Mouse (Mus musculus): Measurements from ENCODE around the gene Zfp473. TPM values are rescaled to one million over a fixed set of nuclear protein-coding genes. Genes with fewer than 3 reads are reported as not detected.

The Zfp473 gene
- total and polyA plus RNA-seq, 2 experiments from 2014 or later = 0.68 to 0.84 TPM

- Histone ChIP-seq H3K9ac (replicated peaks; ENCODE audit: low read length) (no peak overlapping the region), H3K9me3 (ENCODE audit: low read length) (no peaks in the 10 kb centered on the region), H3K27me3 (ENCODE audit: insufficient read depth, low read length) (no peaks in the 10 kb centered on the region), H3K4me3 (ENCODE audit: low read length) (no peak overlapping the region), H3K27ac (no peak overlapping the region), H3K4me2 (ENCODE audit: low read depth, low read length) (no peak overlapping the region), H3K4me1 (ENCODE audit: insufficient read depth, low read length) (no peaks in the 10 kb centered on the region), H3K36me3 (ENCODE audit: insufficient read depth, low read length) (no peaks in the 10 kb centered on the region)
- TF ChIP-seq CTCF (IDR thresholded peaks at IDR 0.05; ENCODE audit: low read depth) = no peak
- 79% methylated on average over 10 of the region's 10 CpGs for WGBS
- ATAC-seq = no peak
- no peak for DNase-seq (ENCODE audit: low spot score)
Measured at GRCm38 (mm10) chr7:44693427-44694175, 57.2 kb downstream of the Zfp473 start.

- Histone ChIP-seq H3K9me3 (ENCODE audit: low read length) (no peaks in the 10 kb centered on the region), H3K4me1 (ENCODE audit: insufficient read depth, low read length) (no peaks in the 10 kb centered on the region), H3K27me3 (ENCODE audit: insufficient read depth, low read length) (no peaks in the 10 kb centered on the region), H3K9ac (replicated peaks; ENCODE audit: low read length) (no peak overlapping the region), H3K4me3 (ENCODE audit: low read length) (no peak overlapping the region), H3K36me3 (ENCODE audit: insufficient read depth, low read length) (no peaks in the 10 kb centered on the region), H3K4me2 (ENCODE audit: low read depth, low read length) (no peak overlapping the region), H3K27ac (no peak overlapping the region)
- DNase-seq (ENCODE audit: low spot score) (peak; percentile 12), ATAC-seq (no peak)
- TF ChIP-seq CTCF (IDR thresholded peaks at IDR 0.05; ENCODE audit: low read depth) = no peak
- 80% methylated on average over 7 of the region's 7 CpGs for WGBS
Measured at GRCm38 (mm10) chr7:44689331-44689730, 61.5 kb downstream of the Zfp473 start.

GRCm38 (mm10) chr7:44688890-44689289 lies 62.0 kb downstream of the Zfp473 start:
- DNase-seq (ENCODE audit: low spot score) (no peak), ATAC-seq (no peak)
- no peak overlapping the region for H3K9ac ChIP-seq (replicated peaks; ENCODE audit: low read length)
- WGBS = 68% methylated on average over 3 of the region's 3 CpGs
- H3K9me3 ChIP-seq (ENCODE audit: low read length) = no peaks in the 10 kb centered on the region
- no peak overlapping the region for H3K27ac ChIP-seq
- no peaks in the 10 kb centered on the region for H3K36me3 ChIP-seq (ENCODE audit: insufficient read depth, low read length)
- H3K4me1 ChIP-seq (ENCODE audit: insufficient read depth, low read length) = no peaks in the 10 kb centered on the region
- peak; percentile 47 for TF ChIP-seq CTCF (IDR thresholded peaks at IDR 0.05; ENCODE audit: low read depth)
- H3K4me2 ChIP-seq (ENCODE audit: low read depth, low read length) = no peak overlapping the region
- no peaks in the 10 kb centered on the region for H3K27me3 ChIP-seq (ENCODE audit: insufficient read depth, low read length)
- H3K4me3 ChIP-seq (ENCODE audit: low read length) = no peak overlapping the region

- DNase-seq (ENCODE audit: low spot score) (peak; percentile 65), ATAC-seq (0 out of 2 replicates have a peak, but pooled peaks have one; percentile 27)
- no peak for TF ChIP-seq CTCF (IDR thresholded peaks at IDR 0.05; ENCODE audit: low read depth)
- WGBS = 55% methylated on average over 17 of the region's 17 CpGs
- Histone ChIP-seq H3K27ac (no peak overlapping the region), H3K4me2 (ENCODE audit: low read depth, low read length) (no peak overlapping the region), H3K9me3 (ENCODE audit: low read length) (no peaks in the 10 kb centered on the region), H3K27me3 (ENCODE audit: insufficient read depth, low read length) (no peaks in the 10 kb centered on the region), H3K4me3 (ENCODE audit: low read length) (no peak overlapping the region), H3K4me1 (ENCODE audit: insufficient read depth, low read length) (no peaks in the 10 kb centered on the region), H3K9ac (replicated peaks; ENCODE audit: low read length) (no peak overlapping the region), H3K36me3 (ENCODE audit: insufficient read depth, low read length) (no peaks in the 10 kb centered on the region)
Measured at GRCm38 (mm10) chr7:44685531-44686402, 65.1 kb downstream of the Zfp473 start.

GRCm38 (mm10) chr7:44683656-44684055 lies 67.2 kb downstream of the Zfp473 start:
- DNase-seq (ENCODE audit: low spot score) (no peak), ATAC-seq (no peak)
- Histone ChIP-seq H3K4me2 (ENCODE audit: low read depth, low read length) (no peak overlapping the region), H3K36me3 (ENCODE audit: insufficient read depth, low read length) (no peaks in the 10 kb centered on the region), H3K9ac (replicated peaks; ENCODE audit: low read length) (no peak overlapping the region), H3K4me1 (ENCODE audit: insufficient read depth, low read length) (no peaks in the 10 kb centered on the region), H3K9me3 (ENCODE audit: low read length) (no peaks in the 10 kb centered on the region), H3K4me3 (ENCODE audit: low read length) (no peak overlapping the region), H3K27me3 (ENCODE audit: insufficient read depth, low read length) (no peaks in the 10 kb centered on the region), H3K27ac (no peak overlapping the region)
- no peak for TF ChIP-seq CTCF (IDR thresholded peaks at IDR 0.05; ENCODE audit: low read depth)
- 80% methylated on average over 8 of the region's 8 CpGs for WGBS

Other genes starting within 250 kb of the Zfp473 start
- 0.14 and 0.47 TPM in 2 replicates for gene Mybpc2, start 226.4 kb downstream of the Zfp473 start, total RNA-seq (2014; rRNA removed)
- 0.19 and 0.25 TPM in 2 replicates for gene Mybpc2, start 226.4 kb downstream of the Zfp473 start, polyA plus RNA-seq (2015; fragmentation: Nextera tagmentation; extraction: Ambion mirVana)
- gene Spib, start 219.0 kb downstream of the Zfp473 start, total RNA-seq (2014; rRNA removed) = 0.05 TPM in 1 of 2 replicates, not detected in the other
- gene Spib, start 219.0 kb downstream of the Zfp473 start, polyA plus RNA-seq (2015; fragmentation: Nextera tagmentation; extraction: Ambion mirVana) = 0.06 TPM in 1 of 2 replicates, not detected in the other
- gene Pold1, start 202.2 kb downstream of the Zfp473 start, total RNA-seq (2014; rRNA removed) = 26.3 and 30.0 TPM in 2 replicates
- gene Pold1, start 202.2 kb downstream of the Zfp473 start, polyA plus RNA-seq (2015; fragmentation: Nextera tagmentation; extraction: Ambion mirVana) = 17.6 and 18.7 TPM in 2 replicates
- 71.2 and 76.4 TPM in 2 replicates for gene Nr1h2, start 197.1 kb downstream of the Zfp473 start, total RNA-seq (2014; rRNA removed)
- 50.5 and 57.6 TPM in 2 replicates for gene Nr1h2, start 197.1 kb downstream of the Zfp473 start, polyA plus RNA-seq (2015; fragmentation: Nextera tagmentation; extraction: Ambion mirVana)
- gene Napsa, start 178.7 kb downstream of the Zfp473 start, total RNA-seq (2014; rRNA removed) = 0.90 TPM in 1 of 2 replicates, not detected in the other
- 0.26 and 0.69 TPM in 2 replicates for gene Napsa, start 178.7 kb downstream of the Zfp473 start, polyA plus RNA-seq (2015; fragmentation: Nextera tagmentation; extraction: Ambion mirVana)
- gene Kcnc3, start 160.4 kb downstream of the Zfp473 start, total RNA-seq (2014; rRNA removed) = 24.7 and 37.0 TPM in 2 replicates
- 8.0 and 8.2 TPM in 2 replicates for gene Kcnc3, start 160.4 kb downstream of the Zfp473 start, polyA plus RNA-seq (2015; fragmentation: Nextera tagmentation; extraction: Ambion mirVana)
- gene Myh14, start 80.2 kb downstream of the Zfp473 start, total RNA-seq (2014; rRNA removed) = 9.7 and 10.9 TPM in 2 replicates
- gene Myh14, start 80.2 kb downstream of the Zfp473 start, polyA plus RNA-seq (2015; fragmentation: Nextera tagmentation; extraction: Ambion mirVana) = 9.3 and 10.6 TPM in 2 replicates
- gene Izumo2, start 42.3 kb downstream of the Zfp473 start, total RNA-seq (2014; rRNA removed) = not detected in 2 replicates
- gene Izumo2, start 42.3 kb downstream of the Zfp473 start, polyA plus RNA-seq (2015; fragmentation: Nextera tagmentation; extraction: Ambion mirVana) = not detected in 2 replicates
- gene Vrk3, start 2.6 kb downstream of the Zfp473 start, total RNA-seq (2014; rRNA removed) = 22.3 and 25.3 TPM in 2 replicates
- gene Vrk3, start 2.6 kb downstream of the Zfp473 start, polyA plus RNA-seq (2015; fragmentation: Nextera tagmentation; extraction: Ambion mirVana) = 28.2 and 33.0 TPM in 2 replicates
- gene Nup62, start 65.0 kb upstream of the Zfp473 start, total RNA-seq (2014; rRNA removed) = 67.0 and 69.0 TPM in 2 replicates
- 42.9 and 46.4 TPM in 2 replicates for gene Nup62, start 65.0 kb upstream of the Zfp473 start, polyA plus RNA-seq (2015; fragmentation: Nextera tagmentation; extraction: Ambion mirVana)
- gene Il4i1, start 65.3 kb upstream of the Zfp473 start, total RNA-seq (2014; rRNA removed) = 0.47 and 0.68 TPM in 2 replicates
- 0.52 and 0.58 TPM in 2 replicates for gene Il4i1, start 65.3 kb upstream of the Zfp473 start, polyA plus RNA-seq (2015; fragmentation: Nextera tagmentation; extraction: Ambion mirVana)
- 10.1 and 15.8 TPM in 2 replicates for gene Atf5, start 65.6 kb upstream of the Zfp473 start, total RNA-seq (2014; rRNA removed)
- gene Atf5, start 65.6 kb upstream of the Zfp473 start, polyA plus RNA-seq (2015; fragmentation: Nextera tagmentation; extraction: Ambion mirVana) = 4.1 and 4.4 TPM in 2 replicates
- gene Akt1s1, start 97.9 kb upstream of the Zfp473 start, total RNA-seq (2014; rRNA removed) = 136 and 156 TPM in 2 replicates
- 94.3 and 95.4 TPM in 2 replicates for gene Akt1s1, start 97.9 kb upstream of the Zfp473 start, polyA plus RNA-seq (2015; fragmentation: Nextera tagmentation; extraction: Ambion mirVana)
- gene Tbc1d17, start 98.0 kb upstream of the Zfp473 start, total RNA-seq (2014; rRNA removed) = 53.7 and 98.5 TPM in 2 replicates
- 103 and 106 TPM in 2 replicates for gene Tbc1d17, start 98.0 kb upstream of the Zfp473 start, polyA plus RNA-seq (2015; fragmentation: Nextera tagmentation; extraction: Ambion mirVana)
- gene Pnkp, start 106.1 kb upstream of the Zfp473 start, total RNA-seq (2014; rRNA removed) = 22.9 and 47.1 TPM in 2 replicates
- gene Pnkp, start 106.1 kb upstream of the Zfp473 start, polyA plus RNA-seq (2015; fragmentation: Nextera tagmentation; extraction: Ambion mirVana) = 35.7 and 37.5 TPM in 2 replicates
- gene Ptov1, start 118.7 kb upstream of the Zfp473 start, total RNA-seq (2014; rRNA removed) = 524 and 597 TPM in 2 replicates
- gene Ptov1, start 118.7 kb upstream of the Zfp473 start, polyA plus RNA-seq (2015; fragmentation: Nextera tagmentation; extraction: Ambion mirVana) = 416 and 438 TPM in 2 replicates
- gene Med25, start 141.7 kb upstream of the Zfp473 start, total RNA-seq (2014; rRNA removed) = 193 and 194 TPM in 2 replicates
- gene Med25, start 141.7 kb upstream of the Zfp473 start, polyA plus RNA-seq (2015; fragmentation: Nextera tagmentation; extraction: Ambion mirVana) = 121 and 123 TPM in 2 replicates
- gene Fuz, start 145.0 kb upstream of the Zfp473 start, total RNA-seq (2014; rRNA removed) = 27.8 and 29.8 TPM in 2 replicates
- gene Fuz, start 145.0 kb upstream of the Zfp473 start, polyA plus RNA-seq (2015; fragmentation: Nextera tagmentation; extraction: Ambion mirVana) = 14.5 and 14.9 TPM in 2 replicates
- 251 and 255 TPM in 2 replicates for gene Ap2a1, start 178.4 kb upstream of the Zfp473 start, total RNA-seq (2014; rRNA removed)
- 113 and 115 TPM in 2 replicates for gene Ap2a1, start 178.4 kb upstream of the Zfp473 start, polyA plus RNA-seq (2015; fragmentation: Nextera tagmentation; extraction: Ambion mirVana)
- gene Tsks, start 192.2 kb upstream of the Zfp473 start, total RNA-seq (2014; rRNA removed) = not detected in 2 replicates
- gene Tsks, start 192.2 kb upstream of the Zfp473 start, polyA plus RNA-seq (2015; fragmentation: Nextera tagmentation; extraction: Ambion mirVana) = 0.25 and 0.40 TPM in 2 replicates
- 99.4 and 105 TPM in 2 replicates for gene Cpt1c, start 223.8 kb upstream of the Zfp473 start, total RNA-seq (2014; rRNA removed)
- 48.7 and 50.7 TPM in 2 replicates for gene Cpt1c, start 223.8 kb upstream of the Zfp473 start, polyA plus RNA-seq (2015; fragmentation: Nextera tagmentation; extraction: Ambion mirVana)
- 215 and 251 TPM in 2 replicates for gene Prmt1, start 235.5 kb upstream of the Zfp473 start, total RNA-seq (2014; rRNA removed)
- gene Prmt1, start 235.5 kb upstream of the Zfp473 start, polyA plus RNA-seq (2015; fragmentation: Nextera tagmentation; extraction: Ambion mirVana) = 470 and 531 TPM in 2 replicates
- gene Irf3, start 246.6 kb upstream of the Zfp473 start, total RNA-seq (2014; rRNA removed) = 42.2 and 48.6 TPM in 2 replicates
- 31.5 and 33.7 TPM in 2 replicates for gene Irf3, start 246.6 kb upstream of the Zfp473 start, polyA plus RNA-seq (2015; fragmentation: Nextera tagmentation; extraction: Ambion mirVana)
- 7.2 and 15.0 TPM in 2 replicates for gene Bcl2l12, start 247.7 kb upstream of the Zfp473 start, total RNA-seq (2014; rRNA removed)
- gene Bcl2l12, start 247.7 kb upstream of the Zfp473 start, polyA plus RNA-seq (2015; fragmentation: Nextera tagmentation; extraction: Ambion mirVana) = 13.0 and 13.6 TPM in 2 replicates